Mouse (Mus musculus) heart, postnatal 4 days (tissue): ENCODE measurements around the gene Cyb5r1. TPM values are rescaled to one million over a fixed set of nuclear protein-coding genes. Genes with fewer than 3 reads are reported as not detected.

Source experiments
- DNase-seq: peaks from one replicate; pipeline ENCODE4 v3.0.0; 2021
- total RNA-seq, 2 experiments: library from RNA; stranded (reverse); gene quantifications; 2 replicates each; pipeline ENCODE4 v1.2.3; 2021

The Cyb5r1 gene
- total RNA-seq, 2 experiments from 2014 or later = 31.0 to 31.1 TPM

DNA sequence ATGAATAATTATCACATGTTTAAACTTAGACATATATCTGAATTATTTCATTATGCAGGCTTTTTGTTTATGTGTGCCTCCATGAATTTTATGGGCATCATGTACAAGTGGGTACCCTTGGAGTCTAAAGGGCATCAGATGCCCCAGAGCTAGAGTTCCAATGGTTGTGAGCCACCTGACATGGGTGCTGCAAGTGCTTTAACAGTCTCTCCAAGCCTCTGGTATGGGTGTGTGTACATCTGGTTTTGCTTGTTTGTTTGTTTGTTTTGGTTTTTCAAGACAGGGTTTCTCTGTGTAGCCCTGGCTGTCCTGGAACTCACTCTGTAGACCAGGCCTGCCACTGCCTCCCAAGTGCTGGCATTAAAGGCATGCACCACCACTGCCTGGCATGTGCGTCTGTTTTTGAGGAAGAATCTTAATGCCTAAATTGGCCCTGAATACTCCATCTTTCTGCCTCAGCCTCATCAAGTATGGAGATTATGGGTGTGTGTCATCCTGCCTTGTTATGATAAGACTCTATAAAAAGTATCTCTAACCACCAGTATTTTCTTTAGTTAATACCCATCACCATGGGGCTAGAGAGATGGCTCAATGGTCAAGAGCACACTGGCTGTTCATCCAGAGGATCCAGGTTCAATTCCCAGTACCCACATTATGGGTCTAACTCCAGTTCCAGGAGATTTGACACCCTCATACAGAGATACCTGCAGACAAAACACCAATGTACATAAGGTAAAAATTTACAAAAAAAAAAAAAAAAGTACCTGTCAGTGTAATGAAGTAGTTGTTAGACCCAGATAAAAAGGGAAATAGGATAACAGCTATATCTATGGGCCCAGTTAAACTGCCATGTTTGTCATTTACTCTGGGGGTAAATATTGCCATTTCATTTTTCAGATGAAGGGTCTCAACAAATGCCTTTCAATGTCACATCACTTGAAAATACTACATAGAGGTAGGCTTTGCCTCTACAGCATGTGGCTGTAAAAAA, 55.2 kb downstream of the Cyb5r1 start:
- DNase-seq = no peak

Other genes starting within 250 kb of the Cyb5r1 start
- under 1 TPM; 0.33 to 0.65 TPM for gene Chil1, start 223.4 kb upstream of the Cyb5r1 start, total RNA-seq
- not detected for gene Mybph, start 212.1 kb upstream of the Cyb5r1 start, total RNA-seq
- gene Adora1, start 170.1 kb upstream of the Cyb5r1 start, total RNA-seq = 1 to 10 TPM; 9.3 to 9.9 TPM
- under 1 TPM; 0.48 to 0.52 TPM for gene Myog, start 115.6 kb upstream of the Cyb5r1 start, total RNA-seq
- gene Ppfia4, start 72.6 kb upstream of the Cyb5r1 start, total RNA-seq = 1 to 10 TPM; 7.3 to 9.2 TPM
- gene Tmem183a, start 43.6 kb upstream of the Cyb5r1 start, total RNA-seq = 10 to 100 TPM; 33.8 to 42.5 TPM
- gene 4933406M09Rik, start 19.6 kb upstream of the Cyb5r1 start, total RNA-seq = not detected
- 100 to 1,000 TPM; 126 to 130 TPM for gene Adipor1, start 9.8 kb downstream of the Cyb5r1 start, total RNA-seq
- 10 to 100 TPM; 18.5 to 18.7 TPM for gene Klhl12, start 50.0 kb downstream of the Cyb5r1 start, total RNA-seq
- gene Rabif, start 89.1 kb downstream of the Cyb5r1 start, total RNA-seq = 10 to 100 TPM; 12.6 to 12.7 TPM
- not detected for gene Mgat4e, start 144.1 kb downstream of the Cyb5r1 start, total RNA-seq
- 10 to 100 TPM; 27.8 to 28.6 TPM for gene Kdm5b, start 154.6 kb downstream of the Cyb5r1 start, total RNA-seq
- under 1 TPM in 1 of 2 experiments, not detected in 1; 0.05 TPM for gene Syt2, start 241.1 kb downstream of the Cyb5r1 start, total RNA-seq